Mouse (Mus musculus): ENCODE data around the gene Elmod3.

GRCm38 (mm10) chr6:72598791-72599557 is 761 bp upstream of the Elmod3 start:
- TF ChIP-seq POLR2A (IDR thresholded peaks at IDR 0.05; ENCODE audit: insufficient read depth, low read length) (no peak), EP300 (IDR thresholded peaks at IDR 0.05; ENCODE audit: insufficient read depth, low read depth, low read length) (no peak), CTCF (IDR thresholded peaks at IDR 0.05; ENCODE audit: low read depth, low read length) (no peak)

Data from ES-Bruce4 (cell line).